Mouse (Mus musculus) frontal cortex, postnatal 25 days (tissue): ENCODE data around the gene Gm815.

Source experiments
- DNase-seq, 2 experiments: peaks; one replicate each; pipeline ENCODE4 v3.0.0; 2022; ENCODE audit warnings: low spot score in 2 of 2

Gm815 gene

GRCm38 (mm10) chr19:26885616-26886015 lies at the start of gene Gm815:
Gm815 (plus strand) TSS chr19:26885881.
- no peak for DNase-seq

- DNase-seq, result no peak
Measured at GRCm38 (mm10) chr19:26837626-26838025, 48.1 kb upstream of the Gm815 start.

GRCm38 (mm10) chr19:26843896-26844295 lies 41.8 kb upstream of the Gm815 start:
- no peak for DNase-seq

- DNase-seq, result no peak
Measured at GRCm38 (mm10) chr19:26844813-26845212, 40.9 kb upstream of the Gm815 start.

- peak; percentile 80 to 83 for DNase-seq
Measured at GRCm38 (mm10) chr19:26845276-26846016, 40.2 kb upstream of the Gm815 start.

- no peak for DNase-seq
Measured at GRCm38 (mm10) chr19:26846017-26846285, 39.7 kb upstream of the Gm815 start.

GRCm38 (mm10) chr19:26851017-26851782 lies 34.5 kb upstream of the Gm815 start:
- no peak for DNase-seq

GRCm38 (mm10) chr19:26852325-26852900 lies 33.3 kb upstream of the Gm815 start:
- no peak for DNase-seq

- no peak for DNase-seq
Measured at GRCm38 (mm10) chr19:26853701-26854282, 31.9 kb upstream of the Gm815 start.

- DNase-seq, result no peak
Measured at GRCm38 (mm10) chr19:26854661-26855060, 31.0 kb upstream of the Gm815 start.

GRCm38 (mm10) chr19:26855152-26855551 lies 30.5 kb upstream of the Gm815 start:
- DNase-seq, result no peak

- DNase-seq, result no peak
Measured at GRCm38 (mm10) chr19:26858427-26859194, 27.1 kb upstream of the Gm815 start.

- DNase-seq, result no peak
Measured at GRCm38 (mm10) chr19:26859195-26859570, 26.5 kb upstream of the Gm815 start.

- DNase-seq, result no peak
Measured at GRCm38 (mm10) chr19:26863662-26864061, 22.0 kb upstream of the Gm815 start.

GRCm38 (mm10) chr19:26864975-26865690 lies 20.5 kb upstream of the Gm815 start:
- DNase-seq, result no peak

- DNase-seq, result no peak
Measured at GRCm38 (mm10) chr19:26865736-26866135, 19.9 kb upstream of the Gm815 start.

GRCm38 (mm10) chr19:26869591-26869990 lies 16.1 kb upstream of the Gm815 start:
- no peak for DNase-seq

- DNase-seq, result no peak
Measured at GRCm38 (mm10) chr19:26870280-26870679, 15.4 kb upstream of the Gm815 start.

GRCm38 (mm10) chr19:26871096-26871495 lies 14.6 kb upstream of the Gm815 start:
- DNase-seq, result no peak

- no peak for DNase-seq
Measured at GRCm38 (mm10) chr19:26872886-26873285, 12.8 kb upstream of the Gm815 start.

- no peak for DNase-seq
Measured at GRCm38 (mm10) chr19:26875601-26876000, 10.1 kb upstream of the Gm815 start.
